Mouse (Mus musculus): ENCODE data around the gene Icosl. TPM values are rescaled to one million over a fixed set of nuclear protein-coding genes. Genes with fewer than 3 reads are reported as not detected.

Icosl gene
- total and polyA plus RNA-seq, 2 experiments from 2014 or later, result 1.8 to 5.1 TPM

GRCm38 (mm10) chr10:78048061-78048730 is 20.9 kb upstream of the Icosl start:
- Histone ChIP-seq H3K4me1 (ENCODE audit: insufficient read depth, low read length) (0 out of 2 replicates have a peak, but pooled peaks cover 5% of the 10 kb centered on the region), H3K27ac (no peak overlapping the region), H3K9ac (replicated peaks; ENCODE audit: low read length) (no peak overlapping the region), H3K27me3 (ENCODE audit: insufficient read depth, low read length) (no peaks in the 10 kb centered on the region), H3K36me3 (ENCODE audit: insufficient read depth, low read length) (no peaks in the 10 kb centered on the region), H3K4me3 (ENCODE audit: low read length) (no peak overlapping the region), H3K4me2 (ENCODE audit: low read depth, low read length) (no peak overlapping the region), H3K9me3 (ENCODE audit: low read length) (no peaks in the 10 kb centered on the region)
- no peak for ATAC-seq
- TF ChIP-seq CTCF (IDR thresholded peaks at IDR 0.05; ENCODE audit: low read depth), result no peak
- DNase-seq (ENCODE audit: low spot score), result no peak
- WGBS, result 90% methylated on average over 9 of the region's 10 CpGs

DNA sequence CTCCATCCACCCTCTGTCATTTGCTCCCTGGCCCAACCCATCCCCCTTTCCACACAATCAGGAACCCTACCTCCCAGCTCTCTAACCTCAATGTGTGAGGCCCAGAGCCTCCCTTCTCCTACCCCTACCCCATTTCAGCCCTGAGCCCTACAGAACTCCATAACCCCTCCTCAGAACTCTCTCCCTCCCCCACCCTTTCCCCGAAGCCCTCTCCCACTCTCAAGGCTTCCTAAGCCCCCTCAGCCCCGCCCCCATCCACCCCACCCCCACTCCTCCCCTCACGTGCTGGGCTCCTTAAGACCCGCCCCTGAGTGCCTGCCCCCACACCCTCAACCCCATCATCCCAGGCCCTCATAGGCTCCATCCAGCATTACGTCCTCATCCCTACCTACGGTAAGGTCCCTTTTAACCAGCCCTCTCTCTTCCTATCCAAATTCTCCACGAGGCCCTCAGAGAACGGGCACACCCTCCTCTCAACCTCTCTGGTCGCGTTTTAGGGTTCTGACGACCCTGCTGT is 19.5 kb upstream of the Icosl start:
- ATAC-seq (no peak), DNase-seq (ENCODE audit: low spot score) (no peak)
- H3K4me3 ChIP-seq (ENCODE audit: low read length), result no peak overlapping the region
- no peaks in the 10 kb centered on the region for H3K4me1 ChIP-seq (ENCODE audit: insufficient read depth, low read length)
- H3K27me3 ChIP-seq (ENCODE audit: insufficient read depth, low read length), result no peaks in the 10 kb centered on the region
- no peaks in the 10 kb centered on the region for H3K36me3 ChIP-seq (ENCODE audit: insufficient read depth, low read length)
- no peak for TF ChIP-seq CTCF (IDR thresholded peaks at IDR 0.05; ENCODE audit: low read depth)
- no peak overlapping the region for H3K27ac ChIP-seq
- no peak overlapping the region for H3K4me2 ChIP-seq (ENCODE audit: low read depth, low read length)
- H3K9me3 ChIP-seq (ENCODE audit: low read length), result no peaks in the 10 kb centered on the region
- no peak overlapping the region for H3K9ac ChIP-seq (replicated peaks; ENCODE audit: low read length)
- 59% methylated on average over 11 of the region's 11 CpGs for WGBS

GRCm38 (mm10) chr10:78054633-78055565 is 14.2 kb upstream of the Icosl start:
- Histone ChIP-seq H3K4me2 (ENCODE audit: low read depth, low read length) (no peak overlapping the region), H3K27me3 (ENCODE audit: insufficient read depth, low read length) (no peaks in the 10 kb centered on the region), H3K36me3 (ENCODE audit: insufficient read depth, low read length) (no peaks in the 10 kb centered on the region), H3K4me1 (ENCODE audit: insufficient read depth, low read length) (no peaks in the 10 kb centered on the region), H3K9ac (replicated peaks; ENCODE audit: low read length) (no peak overlapping the region), H3K27ac (no peak overlapping the region), H3K4me3 (ENCODE audit: low read length) (no peak overlapping the region), H3K9me3 (ENCODE audit: low read length) (no peaks in the 10 kb centered on the region)
- peak; percentile 17 for DNase-seq (ENCODE audit: low spot score)
- 0 out of 2 replicates have a peak, but pooled peaks have one; percentile 49 for ATAC-seq
- no peak for TF ChIP-seq CTCF (IDR thresholded peaks at IDR 0.05; ENCODE audit: low read depth)
- WGBS, result 71% methylated on average over 19 of the region's 19 CpGs

- Histone ChIP-seq H3K27me3 (ENCODE audit: insufficient read depth, low read length) (no peaks in the 10 kb centered on the region), H3K4me2 (ENCODE audit: low read depth, low read length) (no peak overlapping the region), H3K27ac (no peak overlapping the region), H3K4me1 (ENCODE audit: insufficient read depth, low read length) (no peaks in the 10 kb centered on the region), H3K4me3 (ENCODE audit: low read length) (no peak overlapping the region), H3K9me3 (ENCODE audit: low read length) (no peaks in the 10 kb centered on the region), H3K36me3 (ENCODE audit: insufficient read depth, low read length) (no peaks in the 10 kb centered on the region), H3K9ac (replicated peaks; ENCODE audit: low read length) (no peak overlapping the region)
- DNase-seq (ENCODE audit: low spot score) (no peak), ATAC-seq (no peak)
- WGBS, result 88% methylated on average over 8 of the region's 8 CpGs
- no peak for TF ChIP-seq CTCF (IDR thresholded peaks at IDR 0.05; ENCODE audit: low read depth)
These were observed 12.0 kb upstream of the Icosl start for GRCm38 (mm10) chr10:78057056-78057455.

GRCm38 (mm10) chr10:78063122-78063521 is 6.0 kb upstream of the Icosl start:
- DNase-seq (ENCODE audit: low spot score) (no peak), ATAC-seq (no peak)
- H3K9me3 ChIP-seq (ENCODE audit: low read length), result no peaks in the 10 kb centered on the region

GRCm38 (mm10) chr10:78067226-78067625 is 1.9 kb upstream of the Icosl start:
- WGBS, result 44% methylated on average over 4 of the region's 4 CpGs
- DNase-seq (ENCODE audit: low spot score), result no peak
- ATAC-seq, result no peak
- H3K4me3 ChIP-seq (ENCODE audit: low read length), result no peak overlapping the region
- H3K4me2 ChIP-seq (ENCODE audit: low read depth, low read length), result no peak overlapping the region
- no peaks in the 10 kb centered on the region for H3K27me3 ChIP-seq (ENCODE audit: insufficient read depth, low read length)
- no peaks in the 10 kb centered on the region for H3K36me3 ChIP-seq (ENCODE audit: insufficient read depth, low read length)
- no peaks in the 10 kb centered on the region for H3K9me3 ChIP-seq (ENCODE audit: low read length)
- H3K27ac ChIP-seq, result no peak overlapping the region
- H3K4me1 ChIP-seq (ENCODE audit: insufficient read depth, low read length), result no peaks in the 10 kb centered on the region
- no peak overlapping the region for H3K9ac ChIP-seq (replicated peaks; ENCODE audit: low read length)
- peak; percentile 11; the same call in 1 of the 2 replicates for TF ChIP-seq CTCF (IDR thresholded peaks at IDR 0.05; ENCODE audit: low read depth)

More at GRCm38 (mm10) chr10:78063122-78063521, 6.0 kb upstream of the Icosl start:
- Histone ChIP-seq H3K27me3 (ENCODE audit: insufficient read depth, low read length) (no peaks in the 10 kb centered on the region), H3K4me1 (ENCODE audit: insufficient read depth, low read length) (no peaks in the 10 kb centered on the region), H3K36me3 (ENCODE audit: insufficient read depth, low read length) (no peaks in the 10 kb centered on the region), H3K4me3 (ENCODE audit: low read length) (no peak overlapping the region), H3K9ac (replicated peaks; ENCODE audit: low read length) (no peak overlapping the region), H3K4me2 (ENCODE audit: low read depth, low read length) (no peak overlapping the region), H3K27ac (no peak overlapping the region)
- WGBS, result 91% methylated on average over 9 of the region's 9 CpGs
- TF ChIP-seq CTCF (IDR thresholded peaks at IDR 0.05; ENCODE audit: low read depth), result no peak

Data from hindbrain, postnatal 0 days (tissue).